Mouse (Mus musculus) adrenal gland, adult (tissue): ENCODE measurements at regions not wholly inside any gene's neighbourhood (a gene's known extent, or its start where the extent isn't known, plus 50 kb on each side); places are given as distances from the start of the nearest gene placed in this dataset.
A peak's percentile ranks its signal among the peaks of the same experiment; 100 is the strongest.

Source experiments
- DNase-seq, 2 experiments: peaks; one replicate each; pipeline ENCODE4 v3.0.0; 2022 to 2023; ENCODE audit warnings: low spot score in 1 of 2; ENCODE audit not compliant: inconsistent age in 2 of 2

GRCm38 (mm10) chr16:45033268-45033667, 59.9 kb upstream of the Ccdc80 start:
- DNase-seq: no peak

GRCm38 (mm10) chr16:45034401-45034800, 58.8 kb upstream of the Ccdc80 start:
- DNase-seq: no peak

- peak in 1 of 2 experiments; percentile 40 for DNase-seq
Observed at GRCm38 (mm10) chr16:45036806-45037520, 56.2 kb upstream of the Ccdc80 start.

- DNase-seq: no peak
Observed at GRCm38 (mm10) chr16:45037521-45037888, 55.7 kb upstream of the Ccdc80 start.

- DNase-seq: peak in 1 of 2 experiments; percentile 74
Observed at GRCm38 (mm10) chr16:45038261-45039036, 54.8 kb upstream of the Ccdc80 start.
